Mouse (Mus musculus): ENCODE data around the gene Map2k3. TPM values are rescaled to one million over a fixed set of nuclear protein-coding genes. Genes with fewer than 3 reads are reported as not detected.
A peak's percentile ranks its signal among the peaks of the same experiment; 100 is the strongest.
"Not testable (repeated sequence)": the region's sequence is repeated elsewhere in the genome, so short reads cannot be mapped to it uniquely, and the experiment has no call there.

Map2k3 gene
- 138 and 142 TPM in 2 replicates for polyA plus RNA-seq (2015; fragmentation: Nextera tagmentation; extraction: Ambion mirVana)

- Histone ChIP-seq H3K36me3 (ENCODE audit: insufficient read depth, low read length) (no peaks in the 10 kb centered on the region), H3K4me1 (ENCODE audit: insufficient read depth, low read length) (peaks cover 56% of the 10 kb centered on the region), H3K9me3 (ENCODE audit: low read length) (no peaks in the 10 kb centered on the region), H3K4me2 (replicated peaks; ENCODE audit: low read depth, low read length) (peak within 1 kb of the TSS; percentile 84), H3K4me3 (ENCODE audit: low read length) (peak within 1 kb of the TSS; percentile 74), H3K9ac (replicated peaks; ENCODE audit: low read length) (peak within 1 kb of the TSS; percentile 81), H3K27me3 (ENCODE audit: insufficient read depth, low read length) (no peaks in the 10 kb centered on the region), H3K27ac (ENCODE audit: low read length) (peak within 1 kb of the TSS; percentile 70)
- peak; percentile 94 for ATAC-seq (ENCODE audit: low FRiP score, low TSS enrichment)
- WGBS = under 1% methylated on average over 59 of the region's 59 CpGs
Measured at GRCm38 (mm10) chr11:60931869-60932481, at the start of gene Map2k3. TSS of gene Map2k3 (plus strand) at chr11:60932033.

DNA sequence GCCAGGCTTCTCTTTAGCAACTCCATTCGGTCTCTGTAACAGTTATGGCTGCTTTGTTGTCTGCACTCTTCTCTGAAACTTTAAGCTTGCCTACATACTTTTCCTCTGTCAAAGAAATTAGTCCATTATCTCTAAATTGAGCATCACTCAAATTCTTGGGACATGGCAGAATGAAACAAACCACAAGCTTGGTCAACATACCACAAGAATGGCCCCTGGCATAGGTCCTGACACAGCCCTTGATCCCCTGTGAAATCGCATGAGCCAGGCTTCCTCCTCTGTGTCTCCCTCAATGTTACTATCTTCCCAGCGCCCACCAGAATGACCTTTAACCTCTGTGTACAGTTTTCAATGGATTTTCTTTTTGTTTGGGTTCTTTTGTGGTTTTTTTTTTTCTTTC lies 49.4 kb upstream of the Map2k3 start:
- H3K4me2 ChIP-seq (replicated peaks; ENCODE audit: low read depth, low read length) = no peak overlapping the region
- peaks cover 9% of the 10 kb centered on the region for H3K4me1 ChIP-seq (ENCODE audit: insufficient read depth, low read length)
- WGBS = 83% methylated on average over 3 of the region's 3 CpGs
- ATAC-seq (ENCODE audit: low FRiP score, low TSS enrichment) = no peak
- H3K27me3 ChIP-seq (ENCODE audit: insufficient read depth, low read length) = no peaks in the 10 kb centered on the region
- no peak overlapping the region for H3K9ac ChIP-seq (replicated peaks; ENCODE audit: low read length)
- H3K9me3 ChIP-seq (ENCODE audit: low read length) = no peaks in the 10 kb centered on the region
- H3K27ac ChIP-seq (ENCODE audit: low read length) = no peak overlapping the region
- no peaks in the 10 kb centered on the region for H3K36me3 ChIP-seq (ENCODE audit: insufficient read depth, low read length)
- no peak overlapping the region for H3K4me3 ChIP-seq (ENCODE audit: low read length)

DNA sequence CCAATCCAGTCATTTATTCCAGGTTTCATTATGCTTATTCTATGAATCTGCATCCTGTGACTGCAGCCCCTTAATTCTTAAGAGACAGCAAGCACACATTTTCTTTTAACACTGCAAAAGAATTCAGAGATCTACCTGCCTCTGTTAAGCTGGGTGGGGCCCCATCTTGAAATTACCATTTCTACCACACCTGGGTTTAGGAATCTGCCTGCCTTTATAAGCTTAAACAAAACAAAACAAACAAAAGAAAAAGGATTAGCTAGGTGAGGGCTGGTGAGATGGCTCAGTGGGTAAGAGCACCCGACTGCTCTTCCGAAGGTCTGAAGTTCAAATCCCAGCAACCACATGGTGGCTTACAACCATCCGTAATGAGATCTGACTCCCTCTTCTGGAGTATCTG lies 44.8 kb upstream of the Map2k3 start:
- not testable (repeated sequence) for H3K27ac ChIP-seq (ENCODE audit: low read length); H3K27me3 ChIP-seq (ENCODE audit: insufficient read depth, low read length); H3K4me3 ChIP-seq (ENCODE audit: low read length); H3K9me3 ChIP-seq (ENCODE audit: low read length); H3K36me3 ChIP-seq (ENCODE audit: insufficient read depth, low read length); H3K4me2 ChIP-seq (replicated peaks; ENCODE audit: low read depth, low read length); ATAC-seq (ENCODE audit: low FRiP score, low TSS enrichment); H3K9ac ChIP-seq (replicated peaks; ENCODE audit: low read length)
- H3K4me1 ChIP-seq (ENCODE audit: insufficient read depth, low read length) = peaks cover 16% of the 10 kb centered on the region
- 100% methylated on average over 2 of the region's 3 CpGs for WGBS

- H3K36me3 ChIP-seq (ENCODE audit: insufficient read depth, low read length) = no peaks in the 10 kb centered on the region
- peaks cover 16% of the 10 kb centered on the region for H3K4me1 ChIP-seq (ENCODE audit: insufficient read depth, low read length)
- H3K9me3 ChIP-seq (ENCODE audit: low read length) = no peaks in the 10 kb centered on the region
- WGBS = 48% methylated on average over 2 of the region's 2 CpGs
- H3K4me3 ChIP-seq (ENCODE audit: low read length) = no peak overlapping the region
- H3K27me3 ChIP-seq (ENCODE audit: insufficient read depth, low read length) = no peaks in the 10 kb centered on the region
- H3K9ac ChIP-seq (replicated peaks; ENCODE audit: low read length) = no peak overlapping the region
- H3K4me2 ChIP-seq (replicated peaks; ENCODE audit: low read depth, low read length) = no peak overlapping the region
- no peak for ATAC-seq (ENCODE audit: low FRiP score, low TSS enrichment)
- H3K27ac ChIP-seq (ENCODE audit: low read length) = no peak overlapping the region
Measured at GRCm38 (mm10) chr11:60889861-60890260, 42.0 kb upstream of the Map2k3 start.

- WGBS = 25% methylated on average over 6 of the region's 6 CpGs
- ATAC-seq (ENCODE audit: low FRiP score, low TSS enrichment) = no peak
- peak overlapping the region; percentile 29; the same call in 1 of the 2 replicates for H3K27ac ChIP-seq (ENCODE audit: low read length)
Measured at GRCm38 (mm10) chr11:60890286-60890685, 41.5 kb upstream of the Map2k3 start.

GRCm38 (mm10) chr11:60890744-60891143 lies 41.1 kb upstream of the Map2k3 start:
- Histone ChIP-seq H3K4me2 (replicated peaks; ENCODE audit: low read depth, low read length) (0 out of 2 replicates have a peak overlapping the region, but pooled peaks have one; percentile 12), H3K27me3 (ENCODE audit: insufficient read depth, low read length) (no peaks in the 10 kb centered on the region), H3K27ac (ENCODE audit: low read length) (0 out of 2 replicates have a peak overlapping the region, but pooled peaks have one; percentile 29), H3K36me3 (ENCODE audit: insufficient read depth, low read length) (no peaks in the 10 kb centered on the region), H3K9me3 (ENCODE audit: low read length) (no peaks in the 10 kb centered on the region), H3K9ac (replicated peaks; ENCODE audit: low read length) (no peak overlapping the region), H3K4me1 (ENCODE audit: insufficient read depth, low read length) (peaks cover 19% of the 10 kb centered on the region), H3K4me3 (ENCODE audit: low read length) (no peak overlapping the region)
- no peak for ATAC-seq (ENCODE audit: low FRiP score, low TSS enrichment)
- WGBS = 16% methylated on average over 3 of the region's 3 CpGs

More at GRCm38 (mm10) chr11:60890286-60890685, 41.5 kb upstream of the Map2k3 start:
- Histone ChIP-seq H3K4me3 (ENCODE audit: low read length) (no peak overlapping the region), H3K27me3 (ENCODE audit: insufficient read depth, low read length) (no peaks in the 10 kb centered on the region), H3K9me3 (ENCODE audit: low read length) (no peaks in the 10 kb centered on the region), H3K36me3 (ENCODE audit: insufficient read depth, low read length) (no peaks in the 10 kb centered on the region), H3K9ac (replicated peaks; ENCODE audit: low read length) (no peak overlapping the region), H3K4me1 (ENCODE audit: insufficient read depth, low read length) (peaks cover 16% of the 10 kb centered on the region), H3K4me2 (replicated peaks; ENCODE audit: low read depth, low read length) (0 out of 2 replicates have a peak overlapping the region, but pooled peaks have one; percentile 12)

DNA sequence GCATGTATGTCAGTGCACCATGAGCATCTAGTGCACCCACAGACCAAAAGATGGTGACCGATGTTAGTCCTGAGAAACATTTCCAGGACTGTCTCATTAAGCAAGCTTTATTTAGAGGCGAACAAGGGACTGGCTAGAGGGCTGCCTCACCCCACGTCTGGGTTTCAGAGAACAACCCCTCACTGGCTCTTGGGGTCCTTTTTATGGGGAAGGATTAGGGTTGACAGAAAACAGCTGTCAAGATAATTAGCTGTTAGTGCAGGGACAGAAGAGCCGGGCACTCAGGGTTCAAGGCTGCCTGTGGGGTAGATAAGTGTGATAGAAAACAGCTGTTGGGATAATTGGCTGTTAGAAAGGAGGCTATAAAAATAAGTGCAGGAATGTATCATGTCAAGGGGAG lies 35.9 kb upstream of the Map2k3 start:
- H3K9ac ChIP-seq (replicated peaks; ENCODE audit: low read length) = no peak overlapping the region
- no peaks in the 10 kb centered on the region for H3K36me3 ChIP-seq (ENCODE audit: insufficient read depth, low read length)
- WGBS = 9% methylated on average over 4 of the region's 4 CpGs
- peak overlapping the region; percentile 41 for H3K27ac ChIP-seq (ENCODE audit: low read length)
- peak; percentile 88 for ATAC-seq (ENCODE audit: low FRiP score, low TSS enrichment)
- no peaks in the 10 kb centered on the region for H3K27me3 ChIP-seq (ENCODE audit: insufficient read depth, low read length)
- H3K4me2 ChIP-seq (replicated peaks; ENCODE audit: low read depth, low read length) = no peak overlapping the region
- no peaks in the 10 kb centered on the region for H3K9me3 ChIP-seq (ENCODE audit: low read length)
- peaks cover 17% of the 10 kb centered on the region for H3K4me1 ChIP-seq (ENCODE audit: insufficient read depth, low read length)
- no peak overlapping the region for H3K4me3 ChIP-seq (ENCODE audit: low read length)

GRCm38 (mm10) chr11:60902001-60902400 lies 29.8 kb upstream of the Map2k3 start:
- Histone ChIP-seq H3K27ac (ENCODE audit: low read length) (no peak overlapping the region), H3K9me3 (ENCODE audit: low read length) (no peaks in the 10 kb centered on the region), H3K4me2 (replicated peaks; ENCODE audit: low read depth, low read length) (no peak overlapping the region), H3K4me1 (ENCODE audit: insufficient read depth, low read length) (0 out of 2 replicates have a peak, but pooled peaks cover 5% of the 10 kb centered on the region), H3K36me3 (ENCODE audit: insufficient read depth, low read length) (peaks cover 26% of the 10 kb centered on the region), H3K9ac (replicated peaks; ENCODE audit: low read length) (no peak overlapping the region), H3K4me3 (ENCODE audit: low read length) (no peak overlapping the region), H3K27me3 (ENCODE audit: insufficient read depth, low read length) (no peaks in the 10 kb centered on the region)
- WGBS = 65% methylated on average over 7 of the region's 7 CpGs
- no peak for ATAC-seq (ENCODE audit: low FRiP score, low TSS enrichment)

DNA sequence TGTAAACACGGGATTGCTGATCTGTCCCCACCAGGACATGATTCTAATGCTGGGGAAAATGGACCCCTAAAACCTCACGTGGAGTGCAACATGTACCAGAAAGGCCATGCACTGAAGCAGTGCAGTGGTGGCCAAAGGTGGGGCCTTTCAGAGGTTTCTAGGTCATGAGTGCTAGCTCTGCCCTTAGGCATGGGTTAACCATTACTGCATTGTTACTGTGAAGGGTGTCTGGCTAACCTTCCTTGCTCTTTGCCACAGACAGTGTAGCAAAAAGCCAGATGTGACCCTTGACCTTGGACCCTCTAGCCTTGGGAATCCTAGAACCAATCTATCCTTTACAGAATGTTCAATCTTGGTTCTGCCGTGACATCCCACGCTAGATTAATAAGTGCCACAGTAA lies 29.3 kb upstream of the Map2k3 start:
- Histone ChIP-seq H3K4me1 (ENCODE audit: insufficient read depth, low read length) (0 out of 2 replicates have a peak, but pooled peaks cover 5% of the 10 kb centered on the region), H3K9me3 (ENCODE audit: low read length) (no peaks in the 10 kb centered on the region), H3K9ac (replicated peaks; ENCODE audit: low read length) (no peak overlapping the region), H3K27ac (ENCODE audit: low read length) (no peak overlapping the region), H3K4me2 (replicated peaks; ENCODE audit: low read depth, low read length) (no peak overlapping the region), H3K36me3 (ENCODE audit: insufficient read depth, low read length) (peaks cover 26% of the 10 kb centered on the region), H3K4me3 (ENCODE audit: low read length) (no peak overlapping the region), H3K27me3 (ENCODE audit: insufficient read depth, low read length) (no peaks in the 10 kb centered on the region)
- 38% methylated on average over 4 of the region's 4 CpGs for WGBS
- ATAC-seq (ENCODE audit: low FRiP score, low TSS enrichment) = peak; percentile 35; the same call in 1 of the 2 replicates

DNA sequence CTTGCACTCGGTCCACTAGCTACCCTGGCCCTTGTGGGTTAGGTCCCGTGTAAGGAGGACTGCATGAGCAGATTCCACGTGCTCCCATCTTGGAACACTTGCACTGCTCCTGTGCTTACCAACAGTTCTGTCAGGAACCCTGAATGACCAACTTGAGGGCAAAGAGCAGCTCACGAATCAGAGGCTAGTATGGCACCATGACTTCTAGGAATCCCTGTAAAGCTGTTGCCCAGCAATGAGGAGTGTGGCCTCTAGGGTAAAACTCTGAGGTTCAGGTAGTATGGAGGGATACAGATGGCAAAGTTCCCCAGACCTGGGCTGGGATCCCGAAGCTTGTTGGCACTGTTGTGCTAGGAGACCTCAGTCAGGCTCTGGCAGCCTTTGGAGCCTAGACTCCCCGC lies 28.2 kb upstream of the Map2k3 start:
- H3K36me3 ChIP-seq (ENCODE audit: insufficient read depth, low read length) = peaks cover 26% of the 10 kb centered on the region
- no peak overlapping the region for H3K4me3 ChIP-seq (ENCODE audit: low read length)
- H3K4me1 ChIP-seq (ENCODE audit: insufficient read depth, low read length) = 0 out of 2 replicates have a peak, but pooled peaks cover 5% of the 10 kb centered on the region
- no peaks in the 10 kb centered on the region for H3K9me3 ChIP-seq (ENCODE audit: low read length)
- H3K9ac ChIP-seq (replicated peaks; ENCODE audit: low read length) = no peak overlapping the region
- 89% methylated on average over 6 of the region's 6 CpGs for WGBS
- H3K4me2 ChIP-seq (replicated peaks; ENCODE audit: low read depth, low read length) = no peak overlapping the region
- H3K27ac ChIP-seq (ENCODE audit: low read length) = no peak overlapping the region
- no peaks in the 10 kb centered on the region for H3K27me3 ChIP-seq (ENCODE audit: insufficient read depth, low read length)
- no peak for ATAC-seq (ENCODE audit: low FRiP score, low TSS enrichment)
